Mouse (Mus musculus) bone marrow macrophage, adult 2 months (primary cell): Measurements from ENCODE around the gene Ahctf1. TPM values are rescaled to one million over a fixed set of nuclear protein-coding genes. Genes with fewer than 3 reads are reported as not detected.

ENCODE experiments used
- H3K27ac ChIP-seq: 2 replicates; pipeline ENCODE4 v1.5.1; 2012; ENCODE audit warnings: low read depth, low read length; ENCODE audit not compliant: insufficient read depth
- H3K4me1 ChIP-seq: 2 replicates; pipeline ENCODE4 v1.6.1; 2012; ENCODE audit warnings: low read length; ENCODE audit not compliant: control insufficient read depth, insufficient read depth
- H3K4me3 ChIP-seq: 2 replicates; pipeline ENCODE4 v1.5.1; 2012; ENCODE audit warnings: mild to moderate bottlenecking, low read length, moderate library complexity; ENCODE audit not compliant: insufficient read depth
- CTCF ChIP-seq: IDR thresholded peaks from 2 replicates; pipeline ENCODE4 v1.5.1; 2012; ENCODE audit warnings: low read depth, mild to moderate bottlenecking, low read length, moderate library complexity
- POLR2A ChIP-seq: IDR thresholded peaks from 2 replicates; pipeline ENCODE4 v1.6.1; 2012; ENCODE audit warnings: mild to moderate bottlenecking, low read depth, low read length, borderline replicate concordance
- polyA plus RNA-seq: library from polyadenylated mRNA; stranded (reverse); fragments of >200 nt; gene quantifications from 2 replicates; pipeline ENCODE4 v1.2.4, GENCODE M21; 2012; ENCODE audit not compliant: missing spikeins, insufficient read depth, insufficient read length

The Ahctf1 gene
- 17.0 and 17.8 TPM in 2 replicates for polyA plus RNA-seq

DNA sequence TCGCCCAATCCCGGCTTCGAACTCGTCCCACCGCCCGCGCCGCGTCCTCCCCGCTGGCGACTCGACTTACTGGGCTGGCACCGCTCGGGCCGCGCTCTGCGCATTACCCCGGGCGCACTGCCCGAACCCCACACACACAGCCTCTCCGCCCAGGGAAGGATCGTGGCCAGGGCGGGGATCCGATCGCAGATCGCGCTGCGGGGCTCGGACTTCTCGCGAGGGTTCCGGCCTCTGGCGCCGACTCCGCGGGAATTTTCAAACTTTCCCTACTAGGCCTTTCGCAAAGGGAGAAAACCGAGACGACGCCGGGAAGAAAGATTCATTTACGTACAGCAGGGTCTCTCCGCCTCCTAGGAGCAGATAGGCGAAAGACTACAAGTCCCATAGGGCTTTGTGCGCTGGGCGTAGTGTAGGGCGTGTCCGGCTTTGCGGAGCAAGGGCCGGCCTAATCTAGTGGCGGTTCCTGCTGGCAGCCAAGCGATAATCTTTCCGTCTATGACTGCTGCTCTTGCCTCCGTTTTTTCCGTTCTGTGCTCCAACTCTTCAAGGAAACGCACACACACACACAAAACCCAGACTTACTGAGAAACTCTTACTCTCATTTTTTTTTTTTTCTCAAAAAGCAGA is at the start of gene Ahctf1:
Gene Ahctf1 (minus strand): TSS at position 168 of the 627 bp plus-strand sequence.
- Histone ChIP-seq H3K4me3 (peak within 1 kb of the TSS; percentile 96), H3K27ac (peak within 1 kb of the TSS; percentile 82), H3K4me1 (peaks cover 13% of the 10 kb centered on the region)
- peak; percentile 80; the same call in 1 of the 2 replicates for TF ChIP-seq POLR2A
- TF ChIP-seq CTCF: no peak

DNA sequence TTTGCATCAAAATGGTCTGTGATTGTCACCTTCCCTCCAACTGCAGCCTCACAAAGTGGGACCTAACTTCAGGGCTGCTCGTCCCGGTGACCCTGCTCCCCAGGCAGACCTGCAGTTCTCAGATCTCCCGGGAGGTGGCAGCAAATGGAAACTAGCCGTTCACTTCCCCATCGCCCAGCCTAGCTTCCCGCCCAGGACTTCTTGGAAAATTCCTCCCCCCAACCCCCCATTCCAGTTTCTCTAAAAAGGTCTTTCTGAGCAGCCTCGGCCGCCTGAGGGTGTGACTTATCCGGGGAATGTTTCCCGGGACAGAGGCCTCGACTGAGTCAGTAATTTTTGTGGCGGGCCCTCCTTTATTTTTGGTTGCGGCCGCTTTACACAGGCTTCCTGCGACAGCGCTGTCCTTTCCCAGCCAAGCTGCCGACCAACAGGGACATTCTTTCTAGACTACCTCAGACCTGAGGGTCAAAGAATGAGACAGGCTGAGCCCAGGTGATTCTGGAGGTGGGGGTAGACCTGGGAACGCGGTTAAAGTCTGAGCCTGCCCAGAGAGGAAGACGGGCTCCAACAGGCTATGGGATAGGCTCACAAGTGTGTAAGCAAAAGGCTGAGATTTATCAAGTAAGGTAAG is 44.4 kb upstream of the Ahctf1 start:
- Histone ChIP-seq H3K27ac (no peak overlapping the region), H3K4me3 (no peak overlapping the region), H3K4me1 (peaks cover 2% of the 10 kb centered on the region)
- TF ChIP-seq POLR2A (no peak), CTCF (peak; percentile 70)

DNA sequence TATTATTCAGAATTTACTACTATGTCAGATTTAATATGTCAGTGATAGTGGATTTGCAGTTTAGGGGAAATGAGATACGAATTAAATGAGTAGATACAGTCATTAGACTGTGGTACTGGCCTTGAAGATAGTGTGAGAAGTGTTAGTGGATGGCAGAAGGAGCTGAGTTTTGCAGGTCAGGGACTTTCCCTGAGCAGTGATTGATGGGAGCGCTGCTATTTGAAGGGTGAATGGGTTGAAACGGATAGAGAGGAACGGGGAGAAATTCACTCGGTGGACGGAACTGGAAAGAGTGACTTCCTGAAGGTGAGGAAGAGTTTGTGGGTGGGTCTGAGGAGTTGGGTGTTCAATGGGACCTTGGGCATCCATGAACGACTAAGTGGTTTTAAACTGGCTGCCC is 43.7 kb upstream of the Ahctf1 start:
- no peak for TF ChIP-seq CTCF
- TF ChIP-seq POLR2A: no peak
- Histone ChIP-seq H3K4me3 (no peak overlapping the region), H3K4me1 (peaks cover 7% of the 10 kb centered on the region), H3K27ac (no peak overlapping the region)

DNA sequence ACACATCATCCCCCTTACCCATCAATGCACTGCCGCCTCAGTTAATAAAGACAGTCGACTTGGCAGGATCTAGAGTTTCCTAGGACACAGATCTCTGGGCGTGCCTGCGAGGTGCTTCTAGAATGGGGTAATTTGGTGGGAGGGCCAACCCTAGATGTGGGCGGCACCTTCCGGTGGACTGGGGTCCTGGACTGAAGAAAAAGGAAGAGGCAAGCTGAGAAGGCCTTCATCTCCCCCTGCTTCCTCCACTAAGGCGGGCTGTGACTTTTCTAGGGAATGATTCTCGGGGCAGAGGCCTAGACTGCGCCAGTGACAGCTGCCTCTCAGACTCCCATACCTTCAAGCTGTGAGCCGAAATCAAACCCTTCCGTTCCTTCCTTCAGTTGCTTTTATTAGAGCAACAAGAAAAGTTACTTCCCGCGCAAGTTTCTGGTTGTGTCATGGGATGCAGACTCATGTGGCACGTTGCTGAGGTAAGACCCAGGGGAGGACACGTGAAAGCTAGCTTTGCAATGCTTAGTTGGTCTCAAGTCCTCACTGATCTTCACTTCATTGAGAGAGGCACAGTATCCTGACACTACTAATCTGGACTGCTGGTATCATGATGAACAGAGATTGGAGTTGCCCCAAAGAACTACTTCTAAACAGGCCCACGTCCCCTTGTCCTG is 42.5 kb upstream of the Ahctf1 start:
- H3K4me3 ChIP-seq: no peak overlapping the region
- TF ChIP-seq POLR2A: no peak
- no peak for TF ChIP-seq CTCF
- H3K27ac ChIP-seq: no peak overlapping the region
- peaks cover 7% of the 10 kb centered on the region for H3K4me1 ChIP-seq

DNA sequence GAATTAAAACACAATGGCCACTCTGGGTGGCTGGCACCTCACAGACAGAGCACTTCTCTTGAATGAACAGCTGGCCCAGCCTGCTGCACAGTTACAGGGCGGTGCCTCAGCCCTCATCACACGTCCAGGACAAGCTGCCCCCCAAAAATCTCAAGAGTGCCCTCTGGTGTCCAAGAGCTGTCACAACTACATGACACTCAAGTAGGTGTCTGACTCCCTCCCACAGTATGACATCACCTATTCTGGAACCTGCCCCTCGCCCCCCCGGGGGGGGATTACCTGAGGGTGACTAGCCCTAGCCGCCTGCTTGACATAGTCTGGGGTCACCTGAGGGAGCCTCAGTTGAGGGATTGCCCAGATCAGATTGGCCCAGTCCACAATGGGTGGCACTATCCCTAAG is 41.4 kb upstream of the Ahctf1 start:
- TF ChIP-seq CTCF (peak; percentile 29; the same call in 1 of the 2 replicates), POLR2A (no peak)
- Histone ChIP-seq H3K4me3 (no peak overlapping the region), H3K27ac (no peak overlapping the region), H3K4me1 (peaks cover 7% of the 10 kb centered on the region)

DNA sequence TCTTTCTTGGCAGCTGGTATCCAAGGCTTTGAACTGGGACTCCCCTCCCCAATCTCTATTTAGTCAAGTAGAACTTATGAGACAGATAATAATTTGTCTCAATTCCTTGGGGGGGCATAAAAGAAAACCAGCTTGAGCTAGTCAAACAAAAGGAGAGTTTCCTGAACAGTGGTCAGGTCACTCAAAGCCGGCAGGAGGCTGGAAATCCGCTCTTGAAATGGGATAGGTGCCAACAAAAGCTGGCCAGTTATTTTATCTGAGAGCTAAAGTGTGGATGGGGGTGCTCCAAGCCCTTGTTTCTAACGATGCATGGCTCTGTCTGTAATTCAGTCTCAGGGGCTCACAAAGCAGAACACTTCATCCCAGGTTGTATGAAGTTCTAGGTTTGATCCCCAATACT is 40.5 kb upstream of the Ahctf1 start:
- Histone ChIP-seq H3K4me3 (no peak overlapping the region), H3K4me1 (peaks cover 7% of the 10 kb centered on the region), H3K27ac (no peak overlapping the region)
- TF ChIP-seq CTCF (no peak), POLR2A (no peak)

DNA sequence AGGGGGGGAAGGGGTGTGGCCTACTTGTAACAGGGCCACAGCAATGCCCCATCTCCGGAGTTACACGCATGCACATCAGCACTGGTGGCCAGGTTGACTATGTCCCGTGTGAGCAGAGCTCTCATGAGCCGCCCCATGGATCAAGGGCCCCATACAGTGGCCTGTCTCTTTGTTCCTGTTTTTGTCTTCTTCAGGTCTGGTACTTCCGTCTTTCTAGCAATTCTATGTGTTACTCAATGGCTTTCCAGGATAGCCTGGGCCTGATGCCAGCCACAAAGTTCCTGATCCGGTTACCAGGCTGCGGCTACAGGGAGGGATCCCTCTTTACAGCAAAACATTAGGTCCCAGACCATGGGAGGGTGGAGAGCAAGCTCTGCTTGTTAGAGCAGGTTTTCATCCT is 39.1 kb upstream of the Ahctf1 start:
- no peak overlapping the region for H3K4me3 ChIP-seq
- no peak overlapping the region for H3K27ac ChIP-seq
- H3K4me1 ChIP-seq: peaks cover 7% of the 10 kb centered on the region
- TF ChIP-seq POLR2A (no peak), CTCF (no peak)

DNA sequence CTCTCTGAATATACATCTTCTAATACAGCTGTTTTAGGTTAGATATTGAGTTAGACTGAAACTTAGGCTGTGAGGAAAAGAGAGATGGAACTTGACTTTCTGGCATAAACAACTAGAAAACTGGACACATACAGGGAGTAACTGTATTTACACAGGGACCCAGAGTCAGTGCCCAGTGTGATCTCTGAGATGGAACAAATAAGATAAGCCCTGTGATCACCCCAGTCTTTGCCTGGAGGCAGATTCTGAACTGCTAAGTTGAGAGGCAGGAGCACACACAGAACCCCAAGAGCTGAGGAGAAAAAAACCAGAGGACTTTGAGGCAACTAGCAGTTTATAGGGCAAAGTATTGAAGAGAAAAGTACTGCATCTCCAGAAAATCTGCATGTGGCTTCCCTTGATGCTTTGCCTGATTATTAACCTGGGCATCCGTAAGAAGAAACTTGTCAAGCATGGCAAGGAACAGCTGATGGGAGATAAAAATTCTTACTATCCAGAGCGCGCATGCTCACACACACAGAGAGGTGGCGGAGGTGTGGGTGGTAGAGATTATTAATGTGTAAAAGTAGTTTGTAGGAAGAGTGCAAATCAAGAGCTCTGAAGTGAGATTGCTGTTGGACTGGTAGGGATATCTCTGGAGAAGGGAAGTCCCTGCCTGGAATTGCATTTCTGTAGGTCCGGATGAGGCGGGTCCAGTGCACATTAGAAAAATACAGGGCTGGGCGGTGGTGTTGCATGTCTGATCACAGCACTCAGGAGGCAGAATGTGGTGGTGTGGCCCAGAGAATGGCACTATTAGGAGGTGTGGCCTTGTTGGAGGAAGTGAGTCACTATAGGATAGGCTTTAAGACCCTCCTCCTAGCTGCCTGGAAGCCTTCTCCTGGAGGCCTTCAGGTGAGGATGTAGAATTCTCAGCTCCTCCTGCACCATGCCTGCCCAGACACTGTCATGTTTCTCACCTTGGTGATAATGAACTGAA is 33.2 kb upstream of the Ahctf1 start:
- no peak overlapping the region for H3K27ac ChIP-seq

DNA sequence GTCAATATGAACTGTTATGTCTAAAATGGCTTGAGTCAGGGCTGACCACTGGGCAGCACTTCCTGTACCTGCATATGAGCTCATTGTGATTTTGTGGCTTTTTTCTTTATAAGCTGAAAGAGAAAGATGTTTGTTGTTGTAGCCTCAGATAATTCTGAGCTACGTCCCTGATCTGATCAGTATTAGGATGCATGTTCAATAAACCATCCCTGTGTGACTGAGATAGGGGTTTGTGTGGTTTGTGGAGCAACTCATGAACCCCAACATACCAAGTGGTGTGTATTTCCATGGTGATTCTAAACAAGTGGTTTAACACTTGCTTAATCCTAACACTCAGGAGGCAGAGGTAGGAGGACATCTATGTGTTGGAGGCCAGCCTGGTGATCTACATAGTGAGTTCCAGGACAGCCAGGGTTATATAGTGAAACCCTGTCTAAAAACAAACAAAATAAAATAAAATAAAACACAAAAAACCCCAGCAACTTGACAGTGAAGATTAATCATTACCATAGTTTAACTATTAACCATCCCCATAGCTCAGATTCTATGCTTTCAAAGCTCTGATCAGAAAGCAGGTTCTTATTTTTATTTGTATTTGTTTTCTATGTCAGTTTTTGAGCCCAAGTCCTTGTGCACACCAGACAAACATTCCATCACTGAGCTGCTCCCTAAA is 32.4 kb upstream of the Ahctf1 start:
- Histone ChIP-seq H3K4me3 (no peak overlapping the region), H3K4me1 (no peaks in the 10 kb centered on the region), H3K27ac (no peak overlapping the region)
- TF ChIP-seq CTCF: no peak
- TF ChIP-seq POLR2A: no peak

More for the DNA sequence above, 33.2 kb upstream of the Ahctf1 start:
- TF ChIP-seq CTCF (no peak), POLR2A (no peak)
- Histone ChIP-seq H3K4me1 (no peaks in the 10 kb centered on the region), H3K4me3 (no peak overlapping the region)
